Mouse (Mus musculus) urinary bladder, postnatal 10 days (tissue): ENCODE results near the gene Trpm3.
A peak's percentile ranks its signal among the peaks of the same experiment; 100 is the strongest.

Experiments
- DNase-seq: peaks from one replicate; pipeline ENCODE4 v3.0.0; 2022; ENCODE audit warnings: low spot score

Trpm3 gene

GRCm38 (mm10) chr19:22859644-22860043 lies 720.8 kb downstream of the Trpm3 start:
- DNase-seq: no peak

GRCm38 (mm10) chr19:22867456-22867855 lies 728.6 kb downstream of the Trpm3 start:
- no peak for DNase-seq

GRCm38 (mm10) chr19:22869853-22870252 lies 731.0 kb downstream of the Trpm3 start:
- DNase-seq: no peak

GRCm38 (mm10) chr19:22872456-22872855 lies 733.6 kb downstream of the Trpm3 start:
- DNase-seq: no peak

GRCm38 (mm10) chr19:22880199-22880598 lies 741.4 kb downstream of the Trpm3 start:
- no peak for DNase-seq

GRCm38 (mm10) chr19:22882670-22883111 lies 743.8 kb downstream of the Trpm3 start:
- DNase-seq: no peak

GRCm38 (mm10) chr19:22883154-22883553 lies 744.3 kb downstream of the Trpm3 start:
- no peak for DNase-seq

GRCm38 (mm10) chr19:22883744-22884317 lies 745.0 kb downstream of the Trpm3 start:
- DNase-seq: no peak

- DNase-seq: no peak
Measured at GRCm38 (mm10) chr19:22884357-22884756, 745.5 kb downstream of the Trpm3 start.

GRCm38 (mm10) chr19:22885051-22885450 lies 746.2 kb downstream of the Trpm3 start:
- DNase-seq: no peak

GRCm38 (mm10) chr19:22901892-22902291 lies 763.0 kb downstream of the Trpm3 start:
- DNase-seq: no peak

GRCm38 (mm10) chr19:22902386-22902785 lies 763.5 kb downstream of the Trpm3 start:
- no peak for DNase-seq

GRCm38 (mm10) chr19:22905066-22905482 lies 766.2 kb downstream of the Trpm3 start:
- no peak for DNase-seq

- no peak for DNase-seq
Measured at GRCm38 (mm10) chr19:22910686-22911085, 771.8 kb downstream of the Trpm3 start.

GRCm38 (mm10) chr19:22912971-22913370 lies 774.1 kb downstream of the Trpm3 start:
- no peak for DNase-seq

- peak; percentile 43 for DNase-seq
Measured at GRCm38 (mm10) chr19:22915868-22916642, 777.2 kb downstream of the Trpm3 start.

GRCm38 (mm10) chr19:22916643-22917344 lies 777.9 kb downstream of the Trpm3 start:
- peak; percentile 83 for DNase-seq

GRCm38 (mm10) chr19:22917345-22917735 lies 778.5 kb downstream of the Trpm3 start:
- DNase-seq: no peak

- no peak for DNase-seq
Measured at GRCm38 (mm10) chr19:22920949-22921348, 782.1 kb downstream of the Trpm3 start.

GRCm38 (mm10) chr19:22922871-22923670 lies 784.2 kb downstream of the Trpm3 start:
- no peak for DNase-seq

- no peak for DNase-seq
Measured at GRCm38 (mm10) chr19:22925284-22925683, 786.4 kb downstream of the Trpm3 start.

GRCm38 (mm10) chr19:22926753-22927152 lies 787.9 kb downstream of the Trpm3 start:
- DNase-seq: no peak
